Mouse (Mus musculus) megakaryocyte, embryonic 14.5 days (primary cell): ENCODE measurements around the gene Gli2.

ENCODE experiments used
- FLI1 ChIP-seq: IDR thresholded peaks from 2 replicates; pipeline ENCODE4 v1.6.1; 2012; ENCODE audit warnings: low read length, inconsistent platforms, mixed read lengths
- GATA1 ChIP-seq: IDR thresholded peaks from 3 replicates; pipeline ENCODE4 v1.6.1; 2012; ENCODE audit warnings: mixed read lengths, low read length, inconsistent platforms, borderline replicate concordance

GRCm38 (mm10) chr1:119089887-119090620 lies 36.6 kb upstream of the Gli2 start:
- TF ChIP-seq GATA1 (no peak), FLI1 (no peak)
